Comparison of ENCODE assay signal across 17 mouse cellular contexts in the genomic region with DNA sequence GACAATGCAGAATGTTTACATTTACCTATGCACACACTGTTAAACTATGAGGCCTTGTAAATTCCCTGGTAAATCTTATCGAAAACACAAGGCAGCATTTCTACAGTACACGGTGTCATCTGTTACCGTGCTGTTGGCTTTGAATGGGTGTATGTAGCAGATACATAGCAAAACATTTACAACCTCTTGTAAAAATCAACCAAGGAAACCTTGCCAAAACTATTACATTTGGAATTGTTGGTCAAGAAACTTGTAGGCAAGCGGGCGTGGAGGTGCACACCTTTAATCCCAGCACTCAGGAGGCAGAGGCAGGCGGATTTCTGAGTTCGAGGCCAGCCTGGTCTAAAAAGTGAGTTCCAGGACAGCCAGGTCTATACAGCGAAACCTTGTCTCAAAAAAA.
"Had no signal": no experiment of that assay in that cellular context is flagged by ENCODE, and none has a peak within 500 bp of the region (broad histone marks: within the 10 kb centered on the region; RNA-seq: fewer than 3 reads in every experiment).

No protein-coding gene starts in this region.

- H3K9me3 ChIP-seq: lung, embryonic 15.5 days; megakaryocyte, embryonic 14.5 days; midbrain, embryonic 13.5 days; midbrain, embryonic 15.5 days; neural tube, embryonic 12.5 days; stomach, embryonic 15.5 days had no signal

- H3K27me3 ChIP-seq: lung, embryonic 15.5 days; megakaryocyte, embryonic 14.5 days; midbrain, embryonic 13.5 days; midbrain, embryonic 15.5 days; neural tube, embryonic 12.5 days; stomach, embryonic 15.5 days had no signal

- DNase-seq: lung, adult 2 months; lung, postnatal 14 days; lung, postnatal 36 days; right cerebral cortex, postnatal 14 days; thymus, adult 2 months; thymus, postnatal 25 days; thymus, postnatal 4 days had no signal

- H3K36me3 ChIP-seq: lung, embryonic 15.5 days; midbrain, embryonic 13.5 days; midbrain, embryonic 15.5 days; neural tube, embryonic 12.5 days; stomach, embryonic 15.5 days had no signal

- ATAC-seq: lung, postnatal 0 days; midbrain, embryonic 13.5 days; midbrain, embryonic 15.5 days had no signal

- H3K9ac ChIP-seq: lung, embryonic 15.5 days; midbrain, embryonic 13.5 days; midbrain, embryonic 15.5 days; neural tube, embryonic 12.5 days; stomach, embryonic 15.5 days had no signal

- H3K4me3 ChIP-seq: lung, embryonic 15.5 days; megakaryocyte, embryonic 14.5 days; midbrain, embryonic 13.5 days; midbrain, embryonic 15.5 days; neural tube, embryonic 12.5 days; stomach, embryonic 15.5 days had no signal

- H3K4me2 ChIP-seq: lung, embryonic 15.5 days; midbrain, embryonic 11.5 days; midbrain, embryonic 13.5 days; midbrain, embryonic 15.5 days; neural tube, embryonic 12.5 days; stomach, embryonic 15.5 days had no signal

- H3K4me1 ChIP-seq: lung, embryonic 15.5 days; midbrain, embryonic 13.5 days; midbrain, embryonic 15.5 days; neural tube, embryonic 12.5 days; stomach, embryonic 15.5 days had no signal

- H3K27ac ChIP-seq: lung, embryonic 15.5 days; macrophage; midbrain, embryonic 13.5 days; midbrain, embryonic 15.5 days; neural tube, embryonic 12.5 days; stomach, embryonic 15.5 days; stomach, postnatal 0 days had no signal
